In the genomic region with DNA sequence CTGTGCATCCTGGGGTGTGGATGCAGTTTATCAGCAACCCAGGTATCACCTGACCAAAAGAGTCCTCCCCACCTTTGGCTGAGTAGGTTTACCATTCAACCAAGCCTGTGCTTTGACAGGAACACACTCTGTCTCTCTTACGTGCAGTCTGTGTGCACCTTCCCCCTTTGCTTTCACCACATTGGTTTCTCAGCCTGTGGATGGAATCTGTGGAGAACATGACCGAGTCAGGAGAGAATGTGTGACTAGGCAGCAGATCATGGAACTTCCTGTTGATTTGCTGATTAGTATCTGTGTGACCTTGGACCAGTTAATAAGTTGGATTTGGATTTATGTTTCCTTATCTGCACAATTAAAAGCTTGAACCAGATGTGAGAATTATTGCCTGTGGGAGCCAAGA, we compare ENCODE assay signal across 15 mouse cellular contexts. TPM values are rescaled to one million over a fixed set of nuclear protein-coding genes. Genes with fewer than 3 reads are reported as not detected.
DNase-seq lines count a peak whose midpoint lies in the region; ATAC-seq and TF ChIP-seq lines count a peak whose summit lies in the region.
"Had no signal": no experiment of that assay in that cellular context is flagged by ENCODE, and none has a peak within 500 bp of the region (broad histone marks: within the 10 kb centered on the region; RNA-seq: fewer than 3 reads in every experiment).

No protein-coding gene starts in this region.

- TF ChIP-seq CTCF in lung, postnatal 0 days (IDR thresholded peaks at IDR 0.05): no peak

- DNase-seq in heart, adult 9 months (ENCODE audit: low spot score in 2 of 2): no peak
- DNase-seq in lung, postnatal 0 days (ENCODE audit: low spot score): no peak
- DNase-seq in lung, postnatal 10 days: no peak
- no peak for DNase-seq in B cell, adult 2 months
- no peak for DNase-seq in spleen, postnatal 14 days (ENCODE audit: low spot score in 2 of 2)
- DNase-seq: cerebellum, adult 11 months; cerebellum, postnatal 25 days; forebrain, postnatal 0 days; thymus, postnatal 4 days had no signal

- no peaks in the 10 kb centered on the region for H3K9me3 ChIP-seq in heart, embryonic 14.5 days (ENCODE audit: control insufficient read depth, low read length)
- H3K9me3 ChIP-seq in lung, postnatal 0 days (ENCODE audit: low read length): no peaks in the 10 kb centered on the region
- H3K9me3 ChIP-seq: embryonic facial prominence, embryonic 10.5 days; midbrain, embryonic 12.5 days had no signal

- no peak overlapping the region for H3K9ac ChIP-seq in heart, embryonic 14.5 days (ENCODE audit: low read length)
- no peak overlapping the region for H3K9ac ChIP-seq in lung, postnatal 0 days (replicated peaks; ENCODE audit: low read depth)
- H3K9ac ChIP-seq: forebrain, postnatal 0 days; midbrain, embryonic 12.5 days had no signal

- 51% methylated on average over 2 of the region's 2 CpGs for WGBS in heart, embryonic 14.5 days
- whole genome bisulfite sequencing in lung, postnatal 0 days: 67% methylated on average over 2 of the region's 2 CpGs

- peak overlapping the region; percentile 36 to 57; a peak in 2 of 4 replicates for H3K27ac ChIP-seq in heart, embryonic 14.5 days (replicated peaks in 1 of 2; ENCODE audit: control insufficient read depth in 1 of 2, insufficient read depth in 1 of 2, low read depth in 2 of 2, low read length in 2 of 2)
- peak overlapping the region; percentile 76 for H3K27ac ChIP-seq in lung, postnatal 0 days (ENCODE audit: low read length)
- H3K27ac ChIP-seq in brown adipose tissue, adult 24 weeks (replicated peaks; ENCODE audit: low read depth, low read length): peak overlapping the region; percentile 96
- H3K27ac ChIP-seq: embryonic facial prominence, embryonic 10.5 days; kidney, postnatal 0 days; midbrain, embryonic 12.5 days had no signal

- H3K4me1 ChIP-seq in heart, embryonic 14.5 days (ENCODE audit: control insufficient read depth in 2 of 2, insufficient read depth in 2 of 2, low read length in 2 of 2): peaks cover 9 to 31% of the 10 kb centered on the region in 2 experiments
- H3K4me1 ChIP-seq in lung, postnatal 0 days (ENCODE audit: insufficient read depth, low read depth, low read length): peaks cover 4% of the 10 kb centered on the region; the same call in 1 of the 2 replicates
- peaks cover 7% of the 10 kb centered on the region for H3K4me1 ChIP-seq in brown adipose tissue, adult 24 weeks (ENCODE audit: control insufficient read depth, insufficient read depth, insufficient read length, low read length)

- no peak overlapping the region for H3K4me3 ChIP-seq in heart, embryonic 14.5 days (ENCODE audit: control insufficient read depth in 1 of 2, insufficient read depth in 1 of 2, low read depth in 1 of 2, low read length in 2 of 2)
- H3K4me3 ChIP-seq in lung, postnatal 0 days (ENCODE audit: low read depth, low read length): no peak overlapping the region
- H3K4me3 ChIP-seq in brown adipose tissue, adult 24 weeks (ENCODE audit: insufficient read depth, low read depth, low read length): no peak overlapping the region
- H3K4me3 ChIP-seq: embryonic facial prominence, embryonic 10.5 days; midbrain, embryonic 12.5 days had no signal

- H3K36me3 ChIP-seq in heart, embryonic 14.5 days (ENCODE audit: control insufficient read depth, insufficient read depth, low read length): no peaks in the 10 kb centered on the region
- no peaks in the 10 kb centered on the region for H3K36me3 ChIP-seq in lung, postnatal 0 days (ENCODE audit: insufficient read depth, low read length)
- H3K36me3 ChIP-seq: embryonic facial prominence, embryonic 10.5 days; midbrain, embryonic 12.5 days had no signal

- H3K4me2 ChIP-seq in heart, embryonic 14.5 days (ENCODE audit: low read length): peak overlapping the region; percentile 21; the same call in 1 of the 2 replicates
- H3K4me2 ChIP-seq in lung, postnatal 0 days (replicated peaks; ENCODE audit: low read depth, low read length): peak overlapping the region; percentile 19; the same call in 1 of the 2 replicates
- H3K4me2 ChIP-seq: midbrain, embryonic 12.5 days had no signal

- no peaks in the 10 kb centered on the region for H3K27me3 ChIP-seq in heart, embryonic 14.5 days (ENCODE audit: control insufficient read depth, insufficient read depth, low read length)
- no peaks in the 10 kb centered on the region for H3K27me3 ChIP-seq in lung, postnatal 0 days (replicated peaks; ENCODE audit: insufficient read depth, low read length)
- H3K27me3 ChIP-seq: midbrain, embryonic 12.5 days; Patski had no signal

- no peak for ATAC-seq in heart, embryonic 14.5 days (ENCODE audit: insufficient number of reproducible peaks, insufficient read depth, low FRiP score, low read depth)
- no peak for ATAC-seq in lung, postnatal 0 days
- ATAC-seq: forebrain, postnatal 0 days; Patski had no signal

- no peak for TF ChIP-seq EP300 in lung, postnatal 0 days (IDR thresholded peaks at IDR 0.05)

RNA-seq across cellular contexts. Expression of a gene that starts 3.7 kb away (rescaled TPM):
- 9.5 and 12.1 TPM in 2 replicates for polyA plus RNA-seq in heart, embryonic 14.5 days (2014; fragmentation: Nextera tagmentation; extraction: Ambion mirVana)
- 14.5 and 15.9 TPM in 2 replicates for polyA plus RNA-seq in lung, postnatal 0 days (2015; fragmentation: Nextera tagmentation; extraction: Ambion mirVana)
- 4.2 and 7.5 TPM in 2 replicates for polyA plus RNA-seq in brown adipose tissue, adult 24 weeks (2012; ENCODE audit: insufficient read depth, insufficient read length, missing spikeins)

RNA-seq across cellular contexts. Expression of a gene that starts 4.3 kb away (rescaled TPM):
- 21.5 and 27.5 TPM in 2 replicates for polyA plus RNA-seq in heart, embryonic 14.5 days (2014; fragmentation: Nextera tagmentation; extraction: Ambion mirVana)
- polyA plus RNA-seq in lung, postnatal 0 days (2015; fragmentation: Nextera tagmentation; extraction: Ambion mirVana): 12.7 and 12.8 TPM in 2 replicates
- polyA plus RNA-seq in brown adipose tissue, adult 24 weeks (2012; ENCODE audit: insufficient read depth, insufficient read length, missing spikeins): 13.2 and 15.1 TPM in 2 replicates
